Mouse (Mus musculus) heart, postnatal 4 days (tissue): ENCODE results near the gene Snph. TPM values are rescaled to one million over a fixed set of nuclear protein-coding genes. Genes with fewer than 3 reads are reported as not detected.

Experiments used
- DNase-seq: peaks from one replicate; pipeline ENCODE4 v3.0.0; 2021
- total RNA-seq, 2 experiments: library from RNA; stranded (reverse); gene quantifications; 2 replicates each; pipeline ENCODE4 v1.2.3; 2021

The Snph gene
- total RNA-seq, 2 experiments from 2014 or later = 2.2 TPM

GRCm38 (mm10) chr2:151598068-151598467, 34.3 kb downstream of the Snph start:
- no peak for DNase-seq

GRCm38 (mm10) chr2:151587306-151587705, 45.1 kb downstream of the Snph start:
- DNase-seq = no peak

- no peak for DNase-seq
Observed at GRCm38 (mm10) chr2:151586807-151587206, 45.6 kb downstream of the Snph start.

- no peak for DNase-seq
Observed at GRCm38 (mm10) chr2:151585934-151586333, 46.5 kb downstream of the Snph start.

GRCm38 (mm10) chr2:151580945-151581344, 51.4 kb downstream of the Snph start:
- no peak for DNase-seq

GRCm38 (mm10) chr2:151579183-151579582, 53.2 kb downstream of the Snph start:
- DNase-seq = no peak

- peak; percentile 86 for DNase-seq
Observed at GRCm38 (mm10) chr2:151575699-151576389, 56.5 kb downstream of the Snph start.

GRCm38 (mm10) chr2:151575119-151575698, 57.2 kb downstream of the Snph start:
- DNase-seq = peak; percentile 44

GRCm38 (mm10) chr2:151574607-151575006, 57.8 kb downstream of the Snph start:
- DNase-seq = no peak

GRCm38 (mm10) chr2:151573667-151574066, 58.7 kb downstream of the Snph start:
- DNase-seq = no peak

- DNase-seq = no peak
Observed at GRCm38 (mm10) chr2:151571873-151572700, 60.3 kb downstream of the Snph start, which contains the start of gene Sdcbp2. Gene Sdcbp2, plus strand, starts transcription at chr2:151572622.

GRCm38 (mm10) chr2:151569452-151569851, 62.9 kb downstream of the Snph start:
- DNase-seq = no peak

- no peak for DNase-seq
Observed at GRCm38 (mm10) chr2:151566856-151567255, 65.5 kb downstream of the Snph start.

- no peak for DNase-seq
Observed at GRCm38 (mm10) chr2:151564986-151565385, 67.4 kb downstream of the Snph start.

- no peak for DNase-seq
Observed at GRCm38 (mm10) chr2:151564006-151564405, 68.4 kb downstream of the Snph start.

- DNase-seq = no peak
Observed at GRCm38 (mm10) chr2:151562930-151563921, 69.2 kb downstream of the Snph start.

- DNase-seq = no peak
Observed at GRCm38 (mm10) chr2:151549615-151550121, 82.7 kb downstream of the Snph start.

GRCm38 (mm10) chr2:151546571-151546970, 85.8 kb downstream of the Snph start:
- no peak for DNase-seq

GRCm38 (mm10) chr2:151544673-151545072, 87.7 kb downstream of the Snph start:
- DNase-seq = no peak

- peak; percentile 66 for DNase-seq
Observed at GRCm38 (mm10) chr2:151543063-151543895, 89.1 kb downstream of the Snph start.
